Mouse (Mus musculus) testis, adult 2 months (tissue): ENCODE results near the gene Ntn1.

Experiments
- CTCF ChIP-seq: fragments of 200-500 bp; IDR thresholded peaks from 2 replicates; pipeline ENCODE4 v1.5.1; 2012; ENCODE audit warnings: low read depth, mild to moderate bottlenecking, inconsistent platforms, low read length, moderate library complexity; ENCODE audit not compliant: control insufficient read depth, insufficient read depth, insufficient replicate concordance
- POLR2A ChIP-seq: fragments of 200-500 bp; IDR thresholded peaks from 2 replicates; pipeline ENCODE4 v1.6.1; 2012; ENCODE audit warnings: low read depth, mild to moderate bottlenecking, inconsistent platforms, low read length, moderate library complexity; ENCODE audit not compliant: control insufficient read depth

GRCm38 (mm10) chr11:68276945-68277344 lies 123.7 kb downstream of the Ntn1 start:
- no peak for TF ChIP-seq POLR2A
- TF ChIP-seq CTCF = no peak
